In the genomic region with DNA sequence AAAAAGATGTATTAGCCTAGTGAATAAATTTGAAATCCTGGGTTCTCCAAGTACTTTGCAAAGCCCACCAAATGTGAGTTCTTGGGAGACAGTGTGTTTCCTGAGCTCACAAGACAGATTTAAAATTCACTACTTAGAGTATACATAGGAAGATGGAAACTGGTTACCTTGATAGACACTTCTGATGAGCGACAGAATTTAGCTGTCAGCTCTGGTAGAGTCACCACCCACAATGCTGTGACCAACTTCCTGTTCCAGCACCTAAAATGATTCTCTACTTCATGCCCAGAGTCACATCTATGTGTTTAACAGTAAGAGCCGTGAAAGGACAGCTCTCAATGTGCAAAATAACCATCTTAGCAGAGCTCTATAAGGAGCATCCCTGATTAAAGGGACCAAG, we compare ENCODE assay signal across 29 mouse cellular contexts. TPM values are rescaled to one million over a fixed set of nuclear protein-coding genes. Genes with fewer than 3 reads are reported as not detected.
A peak's percentile ranks its signal among the peaks of the same experiment; 100 is the strongest.
DNase-seq lines count a peak whose midpoint lies in the region; ATAC-seq lines count a peak whose summit lies in the region.
"Had no signal": no experiment of that assay in that cellular context is flagged by ENCODE, and none has a peak within 500 bp of the region (broad histone marks: within the 10 kb centered on the region; RNA-seq: fewer than 3 reads in every experiment).

No protein-coding gene starts in this region.

- peak; percentile 83 for ATAC-seq in CD4-positive, CD25-positive, alpha-beta regulatory T cell, adult 4 months
- ATAC-seq in neural tube, embryonic 15.5 days (ENCODE audit: low FRiP score): no peak
- ATAC-seq in forebrain, embryonic 16.5 days: no peak
- ATAC-seq: forebrain, embryonic 13.5 days; forebrain, postnatal 0 days; intestine, embryonic 16.5 days; Patski had no signal

- no peaks in the 10 kb centered on the region for H3K9me3 ChIP-seq in neural tube, embryonic 15.5 days (replicated peaks)
- H3K9me3 ChIP-seq in forebrain, embryonic 16.5 days (ENCODE audit: control insufficient read depth, low read length): no peaks in the 10 kb centered on the region
- H3K9me3 ChIP-seq: embryonic facial prominence, embryonic 10.5 days; embryonic facial prominence, embryonic 13.5 days; forebrain, embryonic 13.5 days; G1E; hindbrain, embryonic 12.5 days; hindbrain, embryonic 15.5 days had no signal

- no peak overlapping the region for H3K9ac ChIP-seq in neural tube, embryonic 15.5 days (replicated peaks)
- no peak overlapping the region for H3K9ac ChIP-seq in forebrain, embryonic 16.5 days (replicated peaks; ENCODE audit: low read depth, low read length)
- H3K9ac ChIP-seq: embryonic facial prominence, embryonic 13.5 days; forebrain, embryonic 13.5 days; forebrain, postnatal 0 days; hindbrain, embryonic 12.5 days; hindbrain, embryonic 15.5 days had no signal

- no peak overlapping the region for H3K27ac ChIP-seq in neural tube, embryonic 15.5 days (replicated peaks)
- H3K27ac ChIP-seq in forebrain, embryonic 16.5 days (ENCODE audit: low read length): no peak overlapping the region
- H3K27ac ChIP-seq: embryonic facial prominence, embryonic 10.5 days; embryonic facial prominence, embryonic 13.5 days; forebrain, embryonic 13.5 days; gastrocnemius, adult 2 months; hindbrain, embryonic 12.5 days; hindbrain, embryonic 15.5 days had no signal

- no peaks in the 10 kb centered on the region for H3K36me3 ChIP-seq in neural tube, embryonic 15.5 days
- no peaks in the 10 kb centered on the region for H3K36me3 ChIP-seq in forebrain, embryonic 16.5 days (ENCODE audit: control insufficient read depth, insufficient read depth)
- H3K36me3 ChIP-seq: embryonic facial prominence, embryonic 10.5 days; embryonic facial prominence, embryonic 13.5 days; hindbrain, embryonic 12.5 days; hindbrain, embryonic 15.5 days had no signal

- peaks cover 38% of the 10 kb centered on the region for H3K4me1 ChIP-seq in neural tube, embryonic 15.5 days
- peaks cover 20% of the 10 kb centered on the region for H3K4me1 ChIP-seq in forebrain, embryonic 16.5 days (replicated peaks; ENCODE audit: control insufficient read depth, insufficient read depth, low read length)

- DNase-seq in CD4-positive helper T cell, adult 2 months (ENCODE audit: low read depth, low spot score): peak; percentile 62
- peak; percentile 72 for DNase-seq in induced T-regulatory cell, adult 2 months (ENCODE audit: low read depth)
- no peak for DNase-seq in layer of hippocampus, postnatal 36 days
- DNase-seq: adrenal gland, adult 8-10 months; adrenal gland, postnatal 25 days; B cell, adult 2 months; cerebellum, adult 11-12 months; cerebellum, adult 8-10 months; cerebellum, postnatal 10 days; cerebellum, postnatal 36 days; embryo, embryonic 11 days; forebrain, postnatal 0 days; gastrocnemius, adult 2 months; gastrocnemius, postnatal 14 days; heart, adult 11 months had no signal

- WGBS in neural tube, embryonic 15.5 days: 88% methylated on average over 2 of the region's 2 CpGs
- 89% methylated on average over 2 of the region's 2 CpGs for WGBS in forebrain, embryonic 16.5 days

- H3K4me2 ChIP-seq in neural tube, embryonic 15.5 days: no peak overlapping the region
- H3K4me2 ChIP-seq in forebrain, embryonic 16.5 days (ENCODE audit: low read length): no peak overlapping the region
- H3K4me2 ChIP-seq: embryonic facial prominence, embryonic 13.5 days; forebrain, embryonic 13.5 days; heart, embryonic 11.5 days; hindbrain, embryonic 12.5 days; hindbrain, embryonic 15.5 days had no signal

- H3K4me3 ChIP-seq in neural tube, embryonic 15.5 days (replicated peaks): no peak overlapping the region
- H3K4me3 ChIP-seq in forebrain, embryonic 16.5 days (replicated peaks; ENCODE audit: low read length): no peak overlapping the region
- H3K4me3 ChIP-seq: embryonic facial prominence, embryonic 10.5 days; embryonic facial prominence, embryonic 13.5 days; erythroblast, embryonic 14.5 days; forebrain, embryonic 13.5 days; gastrocnemius, adult 2 months; hindbrain, embryonic 12.5 days; hindbrain, embryonic 15.5 days had no signal

- H3K27me3 ChIP-seq in neural tube, embryonic 15.5 days (replicated peaks): no peaks in the 10 kb centered on the region
- H3K27me3 ChIP-seq in forebrain, embryonic 16.5 days (replicated peaks; ENCODE audit: control insufficient read depth, insufficient read depth, low read length): no peaks in the 10 kb centered on the region
- H3K27me3 ChIP-seq: CH12.LX; forebrain, embryonic 13.5 days; hindbrain, embryonic 12.5 days; hindbrain, embryonic 15.5 days; Patski had no signal

RNA-seq across cellular contexts. Expression of a gene that starts 27.5 kb away (rescaled TPM):
- polyA plus RNA-seq in CD4-positive, CD25-positive, alpha-beta regulatory T cell, adult 4 months (2017; shearing (Covaris generic)): 10 to 100 TPM; 30.8 to 38.6 TPM
- polyA plus RNA-seq in neural tube, embryonic 15.5 days (2015; fragmentation: Nextera tagmentation; extraction: Ambion mirVana): 14.5 and 15.0 TPM in 2 replicates
- total RNA-seq in layer of hippocampus, postnatal 36 days (2021): 10 to 100 TPM; 27.0 to 27.8 TPM
- polyA plus RNA-seq in forebrain, embryonic 16.5 days (2015; fragmentation: Nextera tagmentation; extraction: Ambion mirVana): 7.1 and 8.3 TPM in 2 replicates
- total RNA-seq: CH12.LX had no signal

Comparison
In these comparisons a context has a peak if more than half of its experiments do, and no peak if none do; other contexts are left out.
1. DNase-seq: peak in CD4-positive helper T cell, adult 2 months (single experiment) and induced T-regulatory cell, adult 2 months (single experiment); none in layer of hippocampus, postnatal 36 days (0 of 2).